Mouse (Mus musculus): ENCODE data around the gene Trim16. TPM values are rescaled to one million over a fixed set of nuclear protein-coding genes. Genes with fewer than 3 reads are reported as not detected.

Trim16 gene
- total RNA-seq, 2 experiments from 2014 or later, result 1.4 TPM

DNA sequence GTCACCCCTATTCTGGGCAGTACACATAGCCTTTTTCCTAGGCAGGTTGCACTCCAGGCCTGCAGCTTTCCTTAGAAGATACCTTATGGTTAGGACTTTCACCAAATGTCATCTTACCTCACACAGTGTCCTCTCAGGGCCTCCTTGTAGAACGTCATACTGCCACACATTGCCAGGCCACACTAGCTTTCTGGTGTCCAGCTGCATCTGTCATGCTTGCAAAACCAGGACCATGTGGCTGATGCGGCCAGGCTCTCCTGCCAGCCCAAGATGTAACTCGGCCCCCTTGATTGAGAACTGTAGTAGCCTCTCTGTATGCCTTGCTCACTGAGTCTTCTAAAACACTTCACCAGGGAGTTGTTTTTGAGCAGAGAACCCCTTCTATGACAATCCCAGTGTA lies 7.9 kb downstream of the Trim16 start:
- DNase-seq (ENCODE audit: low spot score in 2 of 2), result no peak

DNA sequence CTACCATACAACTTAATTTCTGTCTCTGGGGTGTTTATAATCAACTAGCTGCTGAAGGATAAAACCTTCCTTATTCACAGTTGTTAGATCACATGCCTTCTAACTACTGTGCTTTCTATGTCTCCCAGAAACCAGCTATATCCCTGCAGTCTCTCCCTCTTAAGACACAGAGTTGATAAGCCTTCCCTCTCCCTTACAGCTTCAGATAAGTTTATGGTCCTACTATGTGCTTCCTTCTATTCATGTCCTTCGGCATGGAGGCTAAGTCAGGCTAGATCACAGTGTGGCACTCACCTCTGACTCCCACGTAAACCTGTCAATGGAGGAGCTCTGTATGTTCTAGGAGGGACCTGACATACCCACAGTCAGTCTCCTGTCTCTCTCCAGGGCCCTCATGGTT lies 10.4 kb downstream of the Trim16 start:
- DNase-seq (ENCODE audit: low spot score in 2 of 2), result no peak

DNA sequence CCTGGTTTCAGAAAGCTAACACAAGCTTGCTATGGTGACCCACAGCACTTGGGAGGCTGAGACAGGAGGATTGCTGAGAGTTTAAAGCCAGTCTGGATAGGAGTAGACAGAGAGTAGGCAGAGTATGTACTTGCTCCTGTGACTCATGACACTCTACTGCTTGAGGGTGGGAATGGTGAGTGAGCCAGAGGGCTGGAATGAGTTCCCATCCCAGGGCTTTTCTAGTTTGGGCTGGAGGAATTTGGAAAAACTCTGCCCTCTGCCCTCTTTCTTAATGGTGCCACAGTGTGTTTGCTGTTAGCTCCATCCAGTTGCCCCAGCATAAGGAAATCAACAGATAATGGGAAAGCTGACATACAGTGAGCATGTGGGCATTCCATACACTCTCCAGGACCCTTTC lies 11.9 kb downstream of the Trim16 start:
- no peak for DNase-seq (ENCODE audit: low spot score in 2 of 2)

DNA sequence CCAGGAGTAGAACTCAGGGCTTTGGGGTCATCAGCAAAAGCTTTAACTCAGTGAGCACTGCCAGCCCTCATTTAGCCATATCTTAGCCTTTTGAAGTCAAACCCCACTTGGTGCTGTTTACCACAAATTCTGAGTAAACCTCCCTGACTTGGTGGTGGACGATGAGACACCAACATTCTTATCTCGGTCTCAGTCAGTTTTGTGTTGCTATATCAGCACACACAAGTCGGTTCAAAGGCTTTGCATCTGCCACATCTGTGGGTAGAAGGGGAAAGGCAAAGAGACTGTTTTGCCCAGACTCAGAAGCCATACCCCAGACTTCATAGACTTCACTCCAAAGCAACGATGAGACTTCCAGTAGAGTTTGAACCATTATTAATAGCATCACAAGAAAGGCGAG lies 24.5 kb downstream of the Trim16 start:
- no peak for DNase-seq (ENCODE audit: low spot score in 2 of 2)

DNA sequence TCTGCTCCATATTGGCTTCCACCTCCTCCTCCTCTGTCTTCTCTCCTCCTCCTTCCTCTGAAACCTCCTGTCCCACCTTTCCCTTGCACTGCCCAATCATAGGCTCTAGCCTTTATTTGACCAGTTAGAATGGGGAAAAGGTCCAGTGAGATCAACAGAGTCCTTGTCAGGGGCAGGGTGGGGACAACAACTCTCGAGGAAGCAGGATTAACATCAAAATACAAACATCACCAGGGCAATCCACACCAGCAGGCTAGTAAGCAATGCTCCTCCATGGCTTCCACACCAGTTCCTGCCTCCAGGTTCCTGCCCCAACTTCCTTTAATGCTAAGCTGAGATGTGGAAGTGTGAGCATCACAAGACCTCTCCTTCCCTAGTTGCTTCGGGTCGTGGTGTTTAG lies 25.7 kb downstream of the Trim16 start:
- DNase-seq (ENCODE audit: low spot score in 2 of 2), result no peak

DNA sequence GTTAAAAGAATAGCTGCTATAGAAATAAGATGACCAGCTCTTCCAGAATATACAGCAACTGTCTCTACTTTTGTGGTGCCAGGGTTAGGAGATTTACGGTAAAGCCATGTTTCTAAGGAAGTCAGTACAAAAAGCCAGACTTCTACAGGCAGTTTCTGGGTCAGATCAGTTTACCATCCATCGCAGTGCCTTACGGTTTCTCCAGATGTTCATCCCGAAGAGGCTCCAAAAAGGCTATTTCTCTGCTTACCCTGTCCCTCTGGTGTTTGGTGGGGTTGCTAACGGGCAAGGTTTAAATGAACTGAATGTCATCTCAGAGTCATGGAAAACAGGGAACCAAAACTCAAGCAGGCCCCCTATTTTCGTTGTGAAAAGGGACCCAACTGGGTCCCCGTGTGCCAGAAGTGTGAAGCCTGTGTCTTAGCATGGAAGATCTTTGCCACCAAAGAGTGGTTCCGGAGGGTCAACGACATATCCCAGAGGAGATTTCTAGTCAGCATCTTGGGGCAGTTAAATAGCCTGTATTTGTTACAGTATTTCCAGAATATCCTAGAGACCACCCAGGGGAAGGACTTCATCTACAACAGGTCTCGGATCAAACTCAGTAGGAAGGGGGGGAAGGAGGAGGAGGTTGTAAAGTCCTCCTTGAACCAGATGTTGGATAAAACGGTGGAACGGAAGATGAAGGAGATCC lies 27.1 kb downstream of the Trim16 start, which contains the start of gene Fbxw10:
TSS of gene Fbxw10 (plus strand) at position 109 of the 694 bp plus-strand sequence.
- DNase-seq (ENCODE audit: low spot score in 2 of 2), result peak in 1 of 2 experiments; percentile 42

DNA sequence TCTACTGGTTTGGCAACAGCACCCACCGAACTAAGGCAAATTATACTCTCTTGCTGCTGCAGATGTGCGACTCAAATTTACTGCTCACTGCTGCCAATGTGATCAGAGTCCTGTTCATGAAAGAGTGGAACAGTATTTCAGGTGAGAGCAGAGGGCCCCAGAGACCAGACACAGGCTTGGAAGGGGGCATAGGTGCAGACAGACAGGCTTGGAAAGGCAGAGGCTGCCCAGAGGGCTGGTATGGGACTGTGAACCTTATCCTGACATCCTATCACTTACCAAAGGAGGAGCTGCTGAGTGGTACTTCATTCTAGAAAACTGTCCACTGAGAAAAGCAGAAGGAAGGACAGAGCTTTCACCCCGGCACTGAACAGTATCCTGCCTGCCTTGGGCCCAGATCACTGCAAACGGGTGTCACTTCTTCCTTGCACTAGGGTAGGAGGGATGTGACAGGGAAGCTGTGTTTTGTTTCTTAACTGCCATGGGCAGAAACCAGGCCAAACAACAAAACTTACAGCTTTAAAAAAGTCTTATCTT lies 27.7 kb downstream of the Trim16 start:
- DNase-seq (ENCODE audit: low spot score in 2 of 2), result no peak

DNA sequence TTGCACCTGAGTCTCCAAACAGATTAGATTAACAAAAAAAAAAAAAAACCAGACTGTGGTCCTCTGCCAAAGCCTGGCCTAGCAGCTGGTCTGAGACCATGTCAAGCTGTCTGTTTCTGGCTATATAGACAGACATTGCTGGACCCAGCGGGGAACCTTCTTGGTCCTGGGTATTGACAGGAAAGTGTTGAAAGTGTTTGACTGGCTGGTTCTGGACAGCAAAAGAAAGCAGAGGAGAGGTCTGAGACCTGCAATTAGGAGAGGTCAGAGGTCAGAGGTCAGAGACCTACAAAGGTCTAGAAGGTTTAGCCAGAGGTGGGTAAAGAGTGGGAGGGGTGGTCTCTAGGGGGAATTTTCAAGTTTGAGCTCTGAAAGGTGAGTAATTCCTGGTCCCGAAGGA lies 28.3 kb downstream of the Trim16 start:
- no peak for DNase-seq (ENCODE audit: low spot score in 2 of 2)

DNA sequence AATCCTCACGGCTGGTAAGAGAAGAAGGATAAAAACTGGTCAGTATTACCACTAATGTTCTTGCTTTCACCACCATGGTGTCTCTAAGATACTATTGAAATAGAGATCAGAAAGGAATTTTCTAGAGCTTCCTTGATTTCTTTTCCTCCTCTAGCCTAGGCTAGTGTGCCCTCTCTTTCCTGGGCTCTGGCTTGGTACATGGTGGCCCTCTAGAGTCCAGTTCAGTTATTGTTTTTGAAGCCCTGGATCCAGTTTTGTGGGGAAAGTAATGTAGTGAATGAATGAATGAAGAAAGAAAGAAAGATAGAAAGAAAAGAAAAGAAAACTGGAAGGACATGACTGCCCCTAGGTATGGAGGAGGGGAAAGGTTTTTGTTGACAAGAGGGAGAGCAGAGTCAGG lies 31.2 kb downstream of the Trim16 start:
- DNase-seq (ENCODE audit: low spot score in 2 of 2), result peak in 1 of 2 experiments; percentile 21

DNA sequence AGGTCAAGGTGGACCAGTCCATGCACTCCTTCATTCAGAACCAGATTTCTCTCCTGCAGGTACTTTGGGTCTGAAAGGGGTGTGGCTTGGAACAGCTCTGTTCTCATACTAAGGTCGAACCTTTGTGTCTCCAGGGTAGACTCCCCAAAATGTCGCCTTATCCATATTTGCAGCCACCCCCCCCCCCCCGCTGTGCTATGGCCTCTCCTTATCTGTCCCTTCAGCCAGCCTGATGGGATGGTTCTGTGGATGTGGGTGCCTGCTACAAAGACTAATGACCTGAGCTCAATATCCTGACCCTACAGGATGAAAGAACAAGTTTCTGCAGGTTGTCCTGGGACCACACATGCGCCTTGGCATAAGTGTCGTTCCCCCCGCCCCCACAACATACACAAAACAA lies 33.3 kb downstream of the Trim16 start:
- DNase-seq (ENCODE audit: low spot score in 2 of 2), result no peak

DNA sequence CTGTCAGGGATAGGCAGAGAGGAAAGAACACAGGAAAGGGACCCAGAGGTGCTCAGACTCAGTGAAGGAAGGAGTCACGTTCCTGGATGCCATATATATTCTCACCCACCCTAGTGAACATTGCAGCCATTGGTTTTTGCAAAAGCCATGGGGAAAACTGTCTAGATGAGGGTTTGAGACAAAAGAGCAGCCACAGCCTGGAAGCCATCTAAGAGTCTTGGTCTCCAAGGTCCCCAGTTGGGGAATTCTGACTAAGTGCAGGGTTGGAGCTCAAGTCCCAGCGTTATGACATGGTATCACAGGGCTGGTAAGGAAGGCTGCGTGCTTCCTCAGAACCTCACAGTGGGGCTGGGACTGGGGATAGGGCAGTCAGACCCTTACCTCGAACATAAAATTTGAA lies 45.5 kb downstream of the Trim16 start:
- no peak for DNase-seq (ENCODE audit: low spot score in 2 of 2)

DNA sequence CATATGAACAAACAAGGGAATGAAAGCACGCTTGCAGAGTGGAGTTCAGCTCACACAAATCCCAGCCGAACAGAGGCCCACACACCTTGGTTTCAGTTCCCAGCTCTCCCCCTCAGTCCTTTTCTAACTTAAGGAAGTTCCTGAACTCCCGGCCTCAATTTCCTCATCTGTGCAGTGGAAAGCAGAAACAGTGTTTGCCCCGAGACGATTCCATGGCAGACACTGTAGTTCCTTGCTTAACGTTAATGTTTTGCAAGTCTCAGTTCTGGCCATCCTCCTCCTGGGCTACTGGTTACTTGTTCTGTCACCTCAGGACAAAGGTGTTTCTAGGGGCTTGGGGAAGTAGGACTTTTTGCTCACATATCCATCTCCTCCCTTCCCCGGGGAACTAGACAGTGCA lies 46.7 kb downstream of the Trim16 start:
- no peak for DNase-seq (ENCODE audit: low spot score in 2 of 2)

DNA sequence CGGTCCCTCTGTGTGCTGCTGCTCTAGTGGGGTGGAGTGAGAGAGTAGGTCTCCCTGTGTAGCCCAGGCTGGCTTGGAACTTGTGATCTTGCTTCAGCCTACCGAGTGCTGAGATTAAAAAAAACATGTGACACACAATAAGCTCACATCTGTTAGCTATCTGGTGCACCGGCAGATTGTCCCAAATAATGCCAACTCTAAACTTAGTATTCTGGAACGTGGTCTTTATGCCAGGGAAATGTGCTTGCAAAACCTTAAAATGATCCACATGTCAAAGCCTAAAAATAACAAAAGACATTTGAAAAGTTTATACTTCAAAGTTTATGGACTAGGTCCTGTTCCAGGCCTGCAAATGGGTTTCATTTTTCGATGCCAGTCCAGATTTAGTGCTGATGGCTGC lies 49.2 kb downstream of the Trim16 start:
- peak in 1 of 2 experiments; percentile 56 for DNase-seq (ENCODE audit: low spot score in 2 of 2)

DNA sequence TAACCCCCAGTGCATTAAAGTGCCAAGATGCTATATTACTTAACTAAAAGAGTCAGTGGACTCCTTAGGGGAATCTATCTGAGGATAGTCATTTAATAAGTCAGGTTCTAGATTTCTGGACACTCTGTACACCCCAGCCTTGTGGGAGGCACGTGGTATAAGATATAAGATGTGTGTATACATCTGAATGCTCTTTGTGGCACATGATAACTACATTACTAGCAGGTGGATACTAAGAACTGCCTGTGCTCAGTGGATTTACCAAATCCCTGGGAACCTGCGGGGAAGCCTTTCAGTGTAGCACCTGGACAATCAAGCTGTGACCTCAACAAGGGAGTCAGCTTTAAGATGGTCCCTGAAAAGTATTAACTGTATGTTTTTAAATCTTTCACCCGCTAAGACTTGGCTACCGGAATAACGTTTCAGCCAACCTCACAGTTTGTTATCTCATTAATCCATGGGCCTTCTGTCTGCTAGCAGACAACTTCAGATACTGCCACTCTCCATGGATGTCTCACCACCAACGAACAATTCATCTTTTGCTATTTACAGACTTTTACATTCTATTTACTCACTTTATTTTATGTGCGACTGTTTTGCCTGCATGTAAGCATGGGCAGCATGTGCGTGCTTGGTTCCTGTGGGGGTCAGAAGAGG lies 49.8 kb downstream of the Trim16 start:
- no peak for DNase-seq (ENCODE audit: low spot score in 2 of 2)

DNA sequence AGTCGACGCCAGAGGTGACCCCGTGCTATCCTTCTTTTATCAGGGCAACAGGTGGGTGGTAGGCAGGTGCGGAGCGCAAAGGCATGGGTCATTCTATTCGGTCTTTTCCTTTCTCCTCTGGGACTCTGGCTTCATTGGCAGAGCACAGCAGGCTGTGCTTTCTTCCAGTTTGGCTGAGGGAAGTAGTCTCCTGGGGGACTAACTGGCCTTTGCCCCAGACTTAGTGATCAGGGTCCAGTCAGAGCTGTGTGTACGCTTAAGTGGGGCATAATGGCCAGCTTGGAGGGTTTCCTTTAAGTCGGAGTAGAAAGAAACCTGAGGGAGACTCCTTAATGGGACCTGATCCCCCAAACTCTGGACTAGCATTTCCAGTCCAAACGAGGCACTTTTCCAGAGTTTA lies 53.4 kb downstream of the Trim16 start:
- DNase-seq (ENCODE audit: low spot score in 2 of 2), result no peak

DNA sequence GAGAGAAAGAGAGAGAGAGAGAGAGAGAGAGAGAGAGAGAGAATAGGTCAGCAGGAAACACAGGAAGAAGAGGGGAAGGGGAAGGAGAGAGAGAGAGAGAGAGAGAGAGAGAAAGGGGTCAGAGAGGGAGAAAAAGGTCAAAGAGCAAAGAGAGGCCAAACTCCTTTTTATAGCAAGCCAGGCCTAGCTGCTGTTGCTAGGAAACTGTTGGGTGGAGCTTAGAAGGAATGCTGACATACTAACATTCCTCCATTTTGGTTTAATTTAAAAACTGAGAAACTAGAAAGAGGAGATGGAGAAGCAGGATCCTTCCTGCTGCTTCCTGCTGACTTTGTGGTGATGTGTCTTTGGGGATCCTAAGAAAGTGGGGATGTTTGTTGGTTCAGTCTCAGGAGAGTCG lies 55.7 kb downstream of the Trim16 start:
- no peak for DNase-seq (ENCODE audit: low spot score in 2 of 2)

DNA sequence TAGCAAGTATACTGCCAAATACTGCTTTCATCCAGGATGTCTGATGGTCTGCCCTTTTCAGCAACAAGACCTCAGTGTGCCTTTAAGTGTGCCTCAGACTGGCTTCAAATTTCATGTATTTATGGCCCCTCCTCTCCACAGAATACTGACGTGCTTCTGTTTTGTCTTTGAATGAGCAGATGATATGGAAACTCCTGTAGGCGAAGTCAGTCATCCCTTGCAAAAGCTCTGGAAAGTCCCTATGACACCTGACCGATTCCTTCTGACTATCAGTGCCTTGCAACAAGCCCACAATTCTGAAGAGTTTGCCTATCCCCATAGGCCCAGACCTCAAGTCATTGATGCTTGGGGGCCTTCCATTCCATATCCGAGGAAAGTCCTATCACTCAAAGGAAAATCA lies 56.4 kb downstream of the Trim16 start:
- no peak for DNase-seq (ENCODE audit: low spot score in 2 of 2)

DNA sequence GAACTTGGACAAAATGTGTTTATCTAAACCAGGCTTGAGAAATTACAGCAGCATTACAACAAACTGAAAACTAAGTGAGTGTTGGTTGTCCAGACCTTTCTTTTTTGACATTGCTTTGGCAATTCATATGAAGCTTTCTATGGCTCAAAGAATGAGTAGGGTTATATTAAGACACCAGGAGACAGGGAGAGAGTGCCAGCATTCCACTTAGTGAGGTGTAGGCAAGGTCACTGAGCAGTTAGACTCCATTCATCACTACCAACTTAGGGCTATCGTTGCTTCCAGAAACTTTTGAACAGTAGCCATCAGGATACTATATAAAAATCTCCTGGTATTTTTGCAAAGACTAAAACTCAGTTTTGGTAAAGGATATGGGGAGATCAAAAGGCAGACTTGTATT lies 57.4 kb downstream of the Trim16 start:
- no peak for DNase-seq (ENCODE audit: low spot score in 2 of 2)

DNA sequence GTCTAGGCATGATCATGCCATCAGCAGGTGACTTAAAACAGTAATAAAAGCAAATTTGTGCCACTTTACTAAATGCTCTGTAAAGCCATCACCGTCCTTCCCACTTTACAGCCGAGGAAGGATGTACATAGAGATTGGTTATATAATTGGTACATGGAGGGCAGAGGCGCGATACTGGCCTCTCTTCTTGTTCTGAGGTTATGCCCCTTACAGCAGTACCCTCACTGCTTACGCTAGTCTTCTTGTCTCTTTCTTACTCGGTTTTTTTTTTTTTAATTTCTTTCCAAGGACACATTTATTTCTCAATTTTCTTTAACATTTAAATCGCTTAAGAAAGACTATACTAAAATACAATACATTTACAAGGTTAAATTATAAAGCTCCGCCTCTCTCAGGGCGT lies 58.7 kb downstream of the Trim16 start:
- DNase-seq (ENCODE audit: low spot score in 2 of 2), result peak in 1 of 2 experiments; percentile 33

DNA sequence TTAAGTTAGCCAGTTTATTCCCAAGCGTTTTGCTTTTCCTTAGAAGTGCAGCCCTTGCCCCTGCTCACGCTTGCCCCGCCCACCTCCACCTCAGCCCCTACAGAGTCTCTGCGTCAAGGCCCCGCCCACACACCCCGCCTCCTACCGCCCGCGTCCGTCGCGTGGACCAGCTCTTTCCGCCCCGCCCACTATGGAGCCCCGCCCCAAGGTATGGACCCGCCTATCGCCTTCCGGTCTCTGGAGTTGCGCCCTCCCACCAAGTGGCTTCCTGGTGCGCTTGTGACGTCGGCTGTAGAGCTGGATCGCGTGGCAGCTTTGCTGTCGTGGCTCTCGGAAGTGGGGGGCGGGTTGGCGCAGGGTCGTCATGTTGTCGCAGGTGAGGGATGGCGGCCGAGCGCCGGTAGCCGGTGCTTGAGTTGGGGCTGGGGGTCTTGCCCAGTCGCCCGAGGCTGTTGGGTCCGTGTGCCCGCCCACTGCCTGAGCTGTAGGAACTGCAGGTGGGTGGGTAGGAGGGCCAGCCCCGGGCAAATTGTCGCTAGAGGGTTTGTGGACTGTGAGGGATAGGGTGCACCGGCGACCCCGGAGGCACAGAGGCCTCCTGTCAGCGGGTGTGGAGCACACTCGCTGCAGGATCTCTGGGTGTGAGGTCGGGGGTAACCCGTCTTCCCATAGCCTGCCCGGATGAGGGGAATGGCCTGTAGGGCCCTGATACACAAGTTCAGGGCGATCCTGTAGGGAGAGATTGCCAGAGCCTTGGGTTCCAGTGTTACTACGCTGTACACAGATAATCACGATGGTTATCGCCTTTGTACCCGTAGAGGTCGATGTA lies 59.4 kb downstream of the Trim16 start, which contains the start of gene Tvp23b:
TSS of gene Tvp23b (plus strand) at position 236 of the 829 bp plus-strand sequence.
- peak; percentile 96 to 98 for DNase-seq (ENCODE audit: low spot score in 2 of 2)

DNA sequence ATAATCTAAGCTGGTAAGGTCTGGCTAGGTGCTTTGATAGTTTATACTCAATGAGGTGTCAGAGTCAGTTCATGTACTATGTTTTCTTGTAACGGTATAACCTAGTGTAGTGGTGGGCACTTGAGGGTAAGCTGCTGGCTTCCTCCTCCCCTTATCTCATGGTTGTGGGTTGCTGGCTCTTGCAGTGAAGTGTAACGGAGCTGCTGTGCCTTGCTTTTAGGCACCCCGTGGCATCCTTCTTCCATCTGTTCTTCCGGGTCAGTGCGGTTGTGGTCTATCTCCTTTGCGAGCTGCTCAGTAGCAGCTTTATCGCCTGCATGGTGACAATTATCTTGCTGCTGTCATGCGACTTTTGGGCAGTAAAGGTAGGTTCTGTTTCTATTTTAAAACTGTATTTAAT lies 63.4 kb downstream of the Trim16 start:
- DNase-seq (ENCODE audit: low spot score in 2 of 2), result no peak

DNA sequence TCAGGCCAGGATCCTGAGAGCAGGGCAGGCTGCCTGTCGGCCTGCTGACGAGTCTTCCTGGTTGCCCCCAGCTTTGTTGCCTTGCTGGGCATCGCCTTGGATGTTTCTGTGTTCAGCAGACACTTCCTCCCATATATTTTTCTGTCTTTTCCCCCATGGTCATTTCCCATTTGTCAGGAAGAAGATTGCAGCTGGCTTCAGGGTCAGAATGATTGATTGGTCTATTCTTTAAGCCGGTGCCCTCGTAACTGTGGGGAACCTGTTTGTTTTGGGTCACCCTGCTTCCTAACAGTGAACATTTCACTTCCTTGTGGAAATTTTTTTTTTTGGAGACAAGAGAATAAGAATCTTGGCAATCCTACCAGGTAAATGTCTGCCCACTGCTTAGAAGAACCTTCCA lies 65.3 kb downstream of the Trim16 start:
- DNase-seq (ENCODE audit: low spot score in 2 of 2), result no peak

Data from layer of hippocampus, adult 18-20 months (tissue).